Mouse (Mus musculus): ENCODE measurements at regions not wholly inside any gene's neighbourhood (a gene's known extent, or its start where the extent isn't known, plus 50 kb on each side); places are given as distances from the start of the nearest gene placed in this dataset.

DNA sequence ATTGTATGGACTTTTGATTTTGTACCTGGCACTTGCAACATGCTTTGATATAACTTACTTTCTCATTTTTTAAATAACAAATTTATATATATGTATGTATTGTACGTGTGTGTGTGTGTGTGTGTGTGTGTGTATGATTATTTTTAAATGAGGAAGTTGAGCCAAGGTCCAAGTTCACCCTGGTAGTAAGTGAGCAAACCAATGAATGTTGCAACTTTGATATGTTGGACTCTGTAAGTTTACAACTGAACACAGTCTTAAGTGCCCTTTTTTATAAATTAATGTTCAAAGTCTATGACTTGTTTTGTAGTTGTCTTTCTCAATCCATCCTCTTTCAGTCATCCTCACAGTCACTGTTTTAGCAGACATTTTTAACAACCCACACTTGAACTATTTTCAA, 901.7 kb downstream of the Synb start:
- no peak for TF ChIP-seq ZNF384 (IDR thresholded peaks at IDR 0.05; ENCODE audit: low read depth, low read length)
- TF ChIP-seq HCFC1 (IDR thresholded peaks at IDR 0.05; ENCODE audit: borderline replicate concordance, insufficient read depth, low read length), result no peak

Measured in ES-E14 (cell line).